Comparison of ENCODE assay signal across 10 mouse cellular contexts in the genomic region with DNA sequence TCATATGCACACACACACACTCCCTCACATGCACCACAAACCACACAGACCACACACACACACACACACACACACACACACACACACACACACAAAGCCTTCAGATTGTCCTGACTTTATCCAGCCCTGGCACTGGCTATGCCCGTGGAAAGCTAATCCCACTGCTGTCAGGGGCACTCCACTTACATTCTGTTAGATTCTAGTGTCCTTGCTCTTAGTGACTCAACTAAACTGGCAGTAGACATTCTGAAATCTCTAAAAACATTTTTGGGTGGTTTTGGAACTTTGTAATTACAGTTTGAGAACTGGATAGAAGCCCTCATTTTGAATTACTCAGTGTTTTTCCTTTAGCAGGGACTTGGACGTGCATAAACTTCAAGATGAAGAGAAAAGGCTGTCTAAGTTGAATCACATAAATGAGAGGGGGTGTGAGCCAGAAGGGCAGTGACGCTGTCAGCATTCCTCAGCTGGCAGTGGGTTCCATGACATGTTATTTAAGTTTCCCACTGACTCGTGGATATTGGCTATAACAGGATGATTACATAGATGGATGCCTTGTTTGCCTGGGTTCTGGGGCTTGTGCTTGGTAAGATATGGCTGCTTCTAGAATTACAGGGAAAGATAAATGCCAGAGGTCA.
A peak's percentile ranks its signal among the peaks of the same experiment; 100 is the strongest.
DNase-seq lines count a peak whose midpoint lies in the region; ATAC-seq and TF ChIP-seq lines count a peak whose summit lies in the region.
"Had no signal": no experiment of that assay in that cellular context is flagged by ENCODE, and none has a peak within 500 bp of the region (broad histone marks: within the 10 kb centered on the region; RNA-seq: fewer than 3 reads in every experiment).

No protein-coding gene starts in this region.

- no peak for DNase-seq in embryonic facial prominence, embryonic 10.5 days (ENCODE audit: low spot score)
- DNase-seq in kidney, postnatal 0 days (ENCODE audit: low spot score) = peak; percentile 60
- no peak for DNase-seq in kidney, postnatal 36 days
- DNase-seq in adrenal gland, postnatal 36 days = peak; percentile 33 to 52
- peak; percentile 38 for DNase-seq in lung, postnatal 36 days
- no peak for DNase-seq in cerebellum, adult 8-10 months
- DNase-seq in frontal cortex, postnatal 36 days (ENCODE audit: low spot score in 2 of 2) = no peak

- WGBS in embryonic facial prominence, embryonic 13.5 days = 49% methylated on average over 4 of the region's 4 CpGs
- 77% methylated on average over 4 of the region's 4 CpGs for WGBS in embryonic facial prominence, embryonic 10.5 days
- WGBS in kidney, postnatal 0 days = 48% methylated on average over 4 of the region's 4 CpGs

- H3K4me3 ChIP-seq in embryonic facial prominence, embryonic 13.5 days = no peak overlapping the region
- H3K4me3 ChIP-seq in embryonic facial prominence, embryonic 10.5 days = no peak overlapping the region
- no peak overlapping the region for H3K4me3 ChIP-seq in kidney, postnatal 0 days (replicated peaks; ENCODE audit: low read depth, low read length)
- H3K4me3 ChIP-seq: erythroblast, embryonic 14.5 days; heart, embryonic 15.5 days had no signal

- peak overlapping the region; percentile 53 for H3K27ac ChIP-seq in embryonic facial prominence, embryonic 13.5 days
- no peak overlapping the region for H3K27ac ChIP-seq in embryonic facial prominence, embryonic 10.5 days (replicated peaks)
- no peak overlapping the region for H3K27ac ChIP-seq in kidney, postnatal 0 days
- H3K27ac ChIP-seq: heart, embryonic 15.5 days had no signal

- ATAC-seq in embryonic facial prominence, embryonic 13.5 days (ENCODE audit: insufficient number of reproducible peaks, insufficient read depth, low FRiP score, low TSS enrichment, low read depth) = peak; percentile 64; the same call in 1 of the 2 replicates
- no peak for ATAC-seq in kidney, postnatal 0 days (replicated peaks; ENCODE audit: low FRiP score, low read depth)

- no peak overlapping the region for H3K4me2 ChIP-seq in embryonic facial prominence, embryonic 13.5 days
- no peak overlapping the region for H3K4me2 ChIP-seq in kidney, postnatal 0 days (ENCODE audit: low read length)
- H3K4me2 ChIP-seq: heart, embryonic 15.5 days had no signal

- no peaks in the 10 kb centered on the region for H3K27me3 ChIP-seq in embryonic facial prominence, embryonic 13.5 days
- H3K27me3 ChIP-seq in embryonic facial prominence, embryonic 10.5 days (replicated peaks; ENCODE audit: low read depth, poor library complexity, severe bottlenecking) = no peaks in the 10 kb centered on the region
- H3K27me3 ChIP-seq in kidney, postnatal 0 days (ENCODE audit: insufficient read depth, low read length) = no peaks in the 10 kb centered on the region
- H3K27me3 ChIP-seq: heart, embryonic 15.5 days had no signal

- no peak overlapping the region for H3K9ac ChIP-seq in embryonic facial prominence, embryonic 13.5 days
- H3K9ac ChIP-seq in kidney, postnatal 0 days (ENCODE audit: low read depth, low read length) = no peak overlapping the region
- H3K9ac ChIP-seq: heart, embryonic 15.5 days had no signal

- H3K36me3 ChIP-seq in embryonic facial prominence, embryonic 13.5 days = no peaks in the 10 kb centered on the region
- no peaks in the 10 kb centered on the region for H3K36me3 ChIP-seq in embryonic facial prominence, embryonic 10.5 days (replicated peaks)
- H3K36me3 ChIP-seq in kidney, postnatal 0 days (ENCODE audit: insufficient read depth, low read length) = no peaks in the 10 kb centered on the region
- H3K36me3 ChIP-seq: heart, embryonic 15.5 days had no signal

- no peaks in the 10 kb centered on the region for H3K9me3 ChIP-seq in embryonic facial prominence, embryonic 13.5 days
- H3K9me3 ChIP-seq in embryonic facial prominence, embryonic 10.5 days = no peaks in the 10 kb centered on the region
- H3K9me3 ChIP-seq in kidney, postnatal 0 days (replicated peaks; ENCODE audit: low read length) = no peaks in the 10 kb centered on the region
- H3K9me3 ChIP-seq: heart, embryonic 15.5 days had no signal

- no peaks in the 10 kb centered on the region for H3K4me1 ChIP-seq in embryonic facial prominence, embryonic 13.5 days
- 0 out of 2 replicates have a peak, but pooled peaks cover 6% of the 10 kb centered on the region for H3K4me1 ChIP-seq in embryonic facial prominence, embryonic 10.5 days
- H3K4me1 ChIP-seq in kidney, postnatal 0 days (replicated peaks; ENCODE audit: insufficient read depth, low read length) = no peaks in the 10 kb centered on the region
- H3K4me1 ChIP-seq: heart, embryonic 15.5 days had no signal

- TF ChIP-seq CTCF in kidney, postnatal 0 days (IDR thresholded peaks at IDR 0.05; ENCODE audit: low read depth) = no peak

Comparison
In these comparisons a context has a peak if more than half of its experiments do, and no peak if none do; other contexts are left out.
1. DNase-seq: peak in kidney, postnatal 0 days (single experiment), adrenal gland, postnatal 36 days (2 of 2) and lung, postnatal 36 days (single experiment); none in embryonic facial prominence, embryonic 10.5 days (single experiment), kidney, postnatal 36 days (0 of 2), cerebellum, adult 8-10 months (single experiment) and frontal cortex, postnatal 36 days (0 of 2).